Mouse (Mus musculus) ES-E14 (cell line): ENCODE measurements around the gene Ambp.

Source experiments
- CHD2 ChIP-seq: IDR thresholded peaks from 2 replicates; pipeline ENCODE4 v1.6.1; 2014; ENCODE audit warnings: mild to moderate bottlenecking, low read depth, low read length, inconsistent platforms
- HCFC1 ChIP-seq: IDR thresholded peaks from 2 replicates; pipeline ENCODE4 v1.6.1; 2012; ENCODE audit warnings: low read length, inconsistent platforms, borderline replicate concordance; ENCODE audit not compliant: insufficient read depth
- MAFK ChIP-seq: IDR thresholded peaks from 2 replicates; pipeline ENCODE4 v1.6.1; 2014; ENCODE audit warnings: mild to moderate bottlenecking, low read depth, low read length, inconsistent platforms; ENCODE audit not compliant: insufficient read depth
- ZC3H11A ChIP-seq: IDR thresholded peaks from 2 replicates; pipeline ENCODE4 v1.6.1; 2012; ENCODE audit warnings: low read depth, mild to moderate bottlenecking, inconsistent platforms, low read length, borderline replicate concordance
- ZNF384 ChIP-seq: IDR thresholded peaks from 2 replicates; pipeline ENCODE4 v1.6.1; 2012; ENCODE audit warnings: low read depth, low read length, inconsistent platforms

DNA sequence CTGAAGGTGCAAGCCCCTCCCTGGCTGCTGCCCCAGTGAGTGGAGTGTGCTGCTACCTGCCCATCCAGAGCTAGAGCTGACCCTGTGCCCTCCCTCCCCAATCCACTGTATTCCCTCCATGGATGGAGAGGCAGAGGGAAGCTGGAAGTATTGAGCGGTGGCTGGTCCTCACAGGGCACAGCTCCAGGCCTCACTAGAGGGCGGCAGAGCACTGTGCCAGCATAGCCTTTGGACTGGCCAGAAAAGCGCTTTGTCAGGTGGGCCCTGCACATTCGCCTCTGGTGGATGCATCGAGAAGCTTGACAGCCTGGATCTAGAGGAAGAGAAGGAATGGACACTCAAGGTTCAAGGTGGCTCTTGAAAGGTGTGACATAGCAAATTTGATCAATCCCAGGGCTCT, 27.0 kb upstream of the Ambp start:
- TF ChIP-seq ZNF384 (no peak), CHD2 (no peak), MAFK (no peak), HCFC1 (no peak), ZC3H11A (no peak)
